Mouse (Mus musculus) intestine, embryonic 14.5 days (tissue): ENCODE measurements around the gene Smpd3. TPM values are rescaled to one million over a fixed set of nuclear protein-coding genes. Genes with fewer than 3 reads are reported as not detected.

ENCODE experiments used
- ATAC-seq: fragments of 200-750 bp; cut with Nextera tagmentation; replicated peaks from 2 replicates; pipeline ENCODE4 v1.8.0; 2017; ENCODE audit warnings: low read depth, moderate number of reproducible peaks, moderate TSS enrichment, moderate library complexity; ENCODE audit not compliant: low FRiP score, low TSS enrichment
- DNase-seq: peaks from one replicate; pipeline ENCODE4 v3.0.0-alpha.2; 2018; ENCODE audit warnings: low spot score
- H3K27ac ChIP-seq: fragments of 300-500 bp; sonication (generic); 2 replicates; pipeline ENCODE4 v1.5.1; 2014; ENCODE audit warnings: low read depth, mild to moderate bottlenecking, control low read depth
- H3K27me3 ChIP-seq: fragments of 300-500 bp; sonication (generic); replicated peaks from 2 replicates; pipeline ENCODE4 v1.6.1; 2014; ENCODE audit warnings: low read length, control low read depth; ENCODE audit not compliant: control insufficient read depth, insufficient read depth
- H3K36me3 ChIP-seq: fragments of 300-500 bp; sonication (generic); 2 replicates; pipeline ENCODE4 v1.6.1; 2014; ENCODE audit warnings: low read length, control low read depth; ENCODE audit not compliant: control insufficient read depth, insufficient read depth
- H3K4me1 ChIP-seq: fragments of 300-500 bp; sonication (generic); replicated peaks from 2 replicates; pipeline ENCODE4 v1.6.1; 2014; ENCODE audit warnings: low read length, control low read depth, mixed read lengths; ENCODE audit not compliant: control insufficient read depth, insufficient read depth
- H3K4me2 ChIP-seq: fragments of 300-500 bp; sonication (generic); 2 replicates; pipeline ENCODE4 v1.6.1; 2014; ENCODE audit warnings: low read length
- H3K4me3 ChIP-seq: fragments of 300-500 bp; sonication (generic); 2 replicates; pipeline ENCODE4 v1.5.1; 2014; ENCODE audit warnings: low read depth, low read length, control low read depth, mixed read lengths
- H3K9ac ChIP-seq: fragments of 300-500 bp; sonication (generic); 2 replicates; pipeline ENCODE4 v1.6.1; 2014; ENCODE audit warnings: mild to moderate bottlenecking, low read length
- H3K9me3 ChIP-seq: fragments of 300-500 bp; sonication (generic); 2 replicates; pipeline ENCODE4 v1.6.1; 2016; ENCODE audit warnings: low read length, control low read depth; ENCODE audit not compliant: control insufficient read depth
- WGBS: fragments of 180-500 bp; shearing (Covaris S2); extraction: QIAGEN DNeasy Blood & Tissue Kit; methylation state at CpG from one replicate; pipeline ENCODE4 v1.1.7; 2014; 5-methylcytosine and 5-hydroxymethylcytosine counted together
- polyA plus RNA-seq: library from polyadenylated mRNA; unstranded; fragments of >200 nt; fragmentation: Nextera tagmentation; extraction: Ambion mirVana; gene quantifications from 2 replicates; pipeline ENCODE4 v1.2.1, GENCODE M21; 2014

Gene Smpd3
- polyA plus RNA-seq, 1 experiment from 2014 or later = 20.0 TPM

DNA sequence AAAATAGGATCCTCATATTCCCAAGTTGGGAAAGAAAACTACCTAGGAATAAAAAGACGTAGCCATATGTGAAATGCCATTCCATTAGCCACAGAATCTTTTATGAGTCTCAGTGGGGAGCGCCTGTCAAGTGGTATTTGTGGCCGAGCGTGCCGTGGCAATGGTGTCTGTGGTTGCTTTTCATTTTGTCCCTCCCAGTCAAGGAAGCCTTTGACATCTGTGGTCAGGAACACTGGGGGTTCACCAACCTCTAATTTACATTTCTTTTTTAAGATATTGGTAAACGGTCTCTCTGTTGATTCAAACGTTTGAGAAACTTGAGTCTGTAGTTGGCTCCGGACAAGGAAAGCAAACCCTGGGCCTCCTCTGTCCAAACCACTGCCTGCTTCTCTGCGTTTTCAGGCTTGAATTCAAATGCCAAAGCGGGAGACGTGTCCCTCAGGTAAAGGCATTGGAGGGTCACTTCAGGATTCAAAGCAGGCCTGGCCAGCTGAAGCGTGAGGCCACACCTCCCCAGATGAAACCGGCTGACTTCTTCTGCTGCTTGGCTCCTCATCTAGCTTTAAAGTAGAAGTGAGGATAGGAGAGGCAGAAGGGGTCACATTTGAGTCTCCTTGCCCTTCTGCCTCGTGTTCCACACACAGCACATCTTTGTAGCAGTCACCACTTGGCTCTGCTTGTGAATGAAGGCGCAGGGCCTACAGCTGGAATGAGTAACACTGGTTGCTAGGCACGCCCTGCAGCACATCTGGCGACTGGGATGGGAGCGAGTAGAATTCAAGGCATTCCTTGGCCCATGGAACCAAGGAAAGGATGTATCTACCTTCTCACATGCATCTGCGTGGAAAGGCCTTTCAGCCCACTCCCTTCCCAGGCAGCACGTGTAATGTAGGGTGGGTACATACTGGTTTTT lies 45.0 kb downstream of the Smpd3 start:
- 79% methylated on average over 20 of the region's 20 CpGs for WGBS
- no peak for ATAC-seq

DNA sequence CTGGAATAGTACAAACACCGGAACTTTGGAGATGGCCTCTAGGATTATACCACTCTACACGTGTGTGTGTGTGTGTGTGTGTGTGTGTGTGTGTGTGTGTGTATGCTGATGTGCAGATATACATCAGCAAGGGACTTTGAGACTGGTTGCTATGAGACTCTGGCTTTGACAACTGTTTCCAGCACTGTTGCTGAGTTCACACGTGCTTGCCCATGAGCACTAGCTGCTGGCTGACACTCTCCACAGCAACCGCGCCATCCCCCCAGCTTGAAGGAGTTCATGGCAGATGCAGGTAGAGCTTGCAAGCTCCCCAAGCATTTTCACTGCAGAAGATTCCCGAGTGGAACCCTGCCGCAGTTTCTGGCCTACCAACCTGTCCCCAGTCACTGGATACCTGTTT lies 48.3 kb downstream of the Smpd3 start:
- H3K27ac ChIP-seq = no peak overlapping the region
- DNase-seq = no peak
- no peaks in the 10 kb centered on the region for H3K36me3 ChIP-seq
- no peaks in the 10 kb centered on the region for H3K9me3 ChIP-seq
- H3K4me3 ChIP-seq = no peak overlapping the region
- no peak for ATAC-seq
- no peaks in the 10 kb centered on the region for H3K27me3 ChIP-seq
- H3K4me1 ChIP-seq = 0 out of 2 replicates have a peak, but pooled peaks cover 3% of the 10 kb centered on the region
- H3K4me2 ChIP-seq = no peak overlapping the region
- 47% methylated on average over 7 of the region's 7 CpGs for WGBS
- no peak overlapping the region for H3K9ac ChIP-seq

More for the DNA sequence above, 45.0 kb downstream of the Smpd3 start:
- H3K4me3 ChIP-seq = no peak overlapping the region
- no peak for DNase-seq
- no peaks in the 10 kb centered on the region for H3K36me3 ChIP-seq
- H3K4me1 ChIP-seq = 0 out of 2 replicates have a peak, but pooled peaks cover 3% of the 10 kb centered on the region
- no peak overlapping the region for H3K9ac ChIP-seq
- no peaks in the 10 kb centered on the region for H3K9me3 ChIP-seq
- H3K4me2 ChIP-seq = no peak overlapping the region
- H3K27me3 ChIP-seq = no peaks in the 10 kb centered on the region
- H3K27ac ChIP-seq = no peak overlapping the region

DNA sequence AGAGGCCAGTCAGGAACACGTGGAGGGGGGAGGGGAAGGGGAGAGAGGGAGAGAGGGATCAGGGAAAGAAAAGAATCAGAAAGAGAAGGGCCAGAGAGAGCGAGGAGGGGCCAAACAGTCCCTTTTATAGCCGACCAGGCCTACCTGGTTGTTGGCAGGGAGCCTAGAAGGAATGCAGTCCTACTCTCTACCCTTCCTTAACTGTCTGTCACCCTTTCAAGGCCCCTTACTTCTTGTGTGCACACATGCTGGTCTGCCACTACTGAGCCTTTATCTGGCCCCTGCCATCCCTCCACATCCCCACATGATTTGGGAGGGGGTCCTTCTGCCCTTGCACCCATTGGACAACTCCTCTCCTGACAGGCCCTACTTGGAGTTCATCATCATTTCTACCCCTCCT lies 49.1 kb downstream of the Smpd3 start:
- Histone ChIP-seq H3K4me2 (no peak overlapping the region), H3K4me1 (0 out of 2 replicates have a peak, but pooled peaks cover 3% of the 10 kb centered on the region), H3K36me3 (no peaks in the 10 kb centered on the region), H3K9ac (no peak overlapping the region), H3K27me3 (no peaks in the 10 kb centered on the region), H3K27ac (0 out of 2 replicates have a peak overlapping the region, but pooled peaks have one; percentile 1), H3K9me3 (no peaks in the 10 kb centered on the region), H3K4me3 (no peak overlapping the region)
- 34% methylated on average over 3 of the region's 3 CpGs for WGBS
- ATAC-seq = no peak
- DNase-seq = no peak

DNA sequence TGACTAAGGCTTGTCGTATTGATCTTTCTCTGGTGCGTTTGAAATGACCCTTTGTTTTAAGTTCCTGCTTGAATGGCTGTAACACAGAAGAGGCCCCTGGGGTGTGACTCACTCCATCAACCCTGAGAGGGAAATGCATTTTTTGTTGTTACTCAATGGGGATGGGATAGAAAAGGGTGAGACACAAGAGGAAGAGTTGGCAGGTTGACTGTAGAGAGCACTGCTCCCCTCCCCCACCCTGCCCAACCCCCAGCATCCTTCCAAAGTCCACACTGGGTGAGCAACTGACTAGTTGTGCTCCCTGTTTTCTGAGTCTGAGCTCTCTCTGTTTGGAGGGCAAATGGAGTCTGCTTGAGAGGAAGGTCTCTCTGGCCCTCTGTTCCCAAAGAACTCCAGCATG lies 50.3 kb downstream of the Smpd3 start:
- Histone ChIP-seq H3K27ac (peak overlapping the region; percentile 69), H3K9me3 (no peaks in the 10 kb centered on the region), H3K36me3 (no peaks in the 10 kb centered on the region), H3K4me2 (no peak overlapping the region), H3K27me3 (no peaks in the 10 kb centered on the region), H3K4me3 (no peak overlapping the region), H3K4me1 (0 out of 2 replicates have a peak, but pooled peaks cover 3% of the 10 kb centered on the region), H3K9ac (no peak overlapping the region)
- 32% methylated on average over 2 of the region's 2 CpGs for WGBS
- DNase-seq (no peak), ATAC-seq (peak; percentile 89)

DNA sequence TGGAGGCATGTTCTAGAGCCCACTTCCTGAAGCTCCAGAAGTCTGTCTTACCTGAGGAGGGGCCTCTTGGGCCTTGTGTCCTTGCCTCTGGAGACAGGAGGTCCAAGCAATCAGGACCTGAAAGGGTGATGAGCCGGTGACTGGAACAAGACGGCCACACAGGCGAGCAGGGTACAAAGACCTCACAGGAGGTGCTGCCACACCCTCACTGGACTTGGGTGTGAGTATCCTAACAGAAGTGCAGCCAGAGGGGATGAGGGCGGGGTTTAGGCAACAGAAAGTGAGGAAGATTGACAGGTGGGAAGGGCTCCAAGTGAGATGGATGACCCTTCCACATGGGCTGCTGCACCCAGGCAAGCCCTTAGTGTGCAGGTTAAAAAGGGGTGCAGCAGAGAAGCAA lies 56.9 kb downstream of the Smpd3 start:
- ATAC-seq (peak; percentile 53; the same call in 1 of the 2 replicates), DNase-seq (peak; percentile 65)
- WGBS = 42% methylated on average over 4 of the region's 4 CpGs
- H3K4me1 ChIP-seq = no peaks in the 10 kb centered on the region
- no peaks in the 10 kb centered on the region for H3K9me3 ChIP-seq
- H3K27me3 ChIP-seq = no peaks in the 10 kb centered on the region
- no peak overlapping the region for H3K4me3 ChIP-seq
- H3K9ac ChIP-seq = no peak overlapping the region
- H3K36me3 ChIP-seq = no peaks in the 10 kb centered on the region
- peak overlapping the region; percentile 11; the same call in 1 of the 2 replicates for H3K27ac ChIP-seq
- H3K4me2 ChIP-seq = peak overlapping the region; percentile 14; the same call in 1 of the 2 replicates

DNA sequence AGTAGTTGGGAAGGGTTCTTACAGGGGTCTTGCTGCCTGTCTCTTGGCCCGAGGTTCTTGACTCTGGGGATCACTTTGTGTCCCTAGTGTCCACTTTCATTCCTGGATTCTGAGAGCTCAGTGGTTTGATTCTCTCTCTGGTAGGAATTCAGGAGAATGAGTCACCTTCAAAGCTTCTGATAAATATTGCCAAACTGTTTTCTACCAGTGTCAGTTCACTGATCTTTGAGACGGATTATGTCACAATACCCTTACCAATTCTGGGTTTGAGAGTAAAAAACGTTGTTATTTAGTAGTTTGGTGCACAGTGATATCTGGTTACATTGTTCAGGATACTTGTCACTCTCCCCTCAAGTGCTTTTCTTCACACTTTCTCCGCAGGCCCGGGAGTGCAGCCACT lies 57.6 kb downstream of the Smpd3 start:
- H3K4me2 ChIP-seq = 0 out of 2 replicates have a peak overlapping the region, but pooled peaks have one; percentile 14
- no peak overlapping the region for H3K4me3 ChIP-seq

GRCm38 (mm10) chr8:106278367-106279042 lies 59.3 kb downstream of the Smpd3 start:
- Histone ChIP-seq H3K9me3 (no peaks in the 10 kb centered on the region), H3K4me2 (no peak overlapping the region), H3K4me3 (no peak overlapping the region), H3K9ac (no peak overlapping the region), H3K27ac (no peak overlapping the region), H3K4me1 (no peaks in the 10 kb centered on the region; the same call in 1 of the 2 replicates), H3K27me3 (no peaks in the 10 kb centered on the region), H3K36me3 (no peaks in the 10 kb centered on the region)
- DNase-seq (no peak), ATAC-seq (no peak)
- WGBS = 77% methylated on average over 11 of the region's 11 CpGs

More for the DNA sequence above, 57.6 kb downstream of the Smpd3 start:
- H3K27me3 ChIP-seq = no peaks in the 10 kb centered on the region
- ATAC-seq (no peak), DNase-seq (no peak)
- 44% methylated on average over 5 of the region's 5 CpGs for WGBS
- H3K4me1 ChIP-seq = no peaks in the 10 kb centered on the region
- H3K9me3 ChIP-seq = no peaks in the 10 kb centered on the region
- H3K9ac ChIP-seq = no peak overlapping the region
- no peaks in the 10 kb centered on the region for H3K36me3 ChIP-seq
- H3K27ac ChIP-seq = no peak overlapping the region

GRCm38 (mm10) chr8:106276709-106277317 lies 61.0 kb downstream of the Smpd3 start:
- Histone ChIP-seq H3K36me3 (no peaks in the 10 kb centered on the region), H3K4me1 (no peaks in the 10 kb centered on the region; the same call in 1 of the 2 replicates), H3K27me3 (no peaks in the 10 kb centered on the region), H3K9ac (no peak overlapping the region), H3K4me2 (no peak overlapping the region), H3K4me3 (no peak overlapping the region), H3K9me3 (no peaks in the 10 kb centered on the region), H3K27ac (no peak overlapping the region)
- ATAC-seq = no peak
- 83% methylated on average over 5 of the region's 5 CpGs for WGBS
- DNase-seq = no peak
